Mouse (Mus musculus): Measurements from ENCODE around the gene Slc17a3. TPM values are rescaled to one million over a fixed set of nuclear protein-coding genes. Genes with fewer than 3 reads are reported as not detected.
A peak's percentile ranks its signal among the peaks of the same experiment; 100 is the strongest.

Gene Slc17a3
- under 1 TPM; 0.11 to 0.16 TPM for total RNA-seq (2021)

DNA sequence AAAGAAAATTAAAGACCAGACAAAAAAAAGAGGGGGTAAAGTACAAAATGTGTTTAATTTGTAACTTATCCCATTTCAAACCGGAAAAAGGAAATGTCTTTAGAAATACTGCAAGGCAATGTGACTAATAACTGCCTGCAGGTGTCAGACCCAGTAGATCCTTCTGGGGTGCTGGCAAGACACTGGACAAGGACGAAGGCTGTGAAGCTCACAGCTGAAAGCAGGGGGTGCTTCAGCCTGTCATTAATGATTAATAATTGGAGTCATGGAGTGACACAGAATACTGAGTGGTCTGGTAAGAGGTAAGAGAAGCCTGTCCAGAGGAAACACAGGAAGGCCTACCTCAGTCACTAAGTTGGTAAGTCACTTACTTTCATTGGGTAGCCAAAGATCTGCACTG is at the start of gene Slc17a3:
Slc17a3 (plus strand) TSS at position 127 of the 400 bp plus-strand sequence.
- intact Hi-C loops (cut with DNase I) = no loop called here
- DNase-seq (ENCODE audit: low spot score in 2 of 2) = no peak

DNA sequence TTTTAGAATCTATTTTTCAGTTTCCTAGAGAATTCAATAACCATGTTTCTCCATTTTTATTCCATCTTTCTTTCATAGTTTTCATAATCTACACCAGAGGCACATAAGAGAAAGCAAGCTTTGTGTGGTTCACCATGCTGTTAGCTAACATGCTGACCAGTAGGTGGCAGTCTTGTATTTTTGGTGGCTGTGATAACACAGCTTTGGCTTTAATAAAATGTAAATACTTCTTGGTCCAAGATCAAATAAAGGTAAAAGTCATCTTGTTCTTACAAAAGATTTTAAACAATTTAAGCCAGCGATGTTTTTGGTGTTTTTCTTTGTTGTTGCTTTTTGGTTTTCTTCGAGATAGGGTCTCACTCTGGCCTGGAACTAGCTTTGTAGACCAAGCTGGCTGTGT is 46.7 kb upstream of the Slc17a3 start:
- peak; percentile 54 to 64 for DNase-seq (ENCODE audit: low spot score in 2 of 2)
- intact Hi-C loops (cut with DNase I) = loop anchor here (2.0 to 5.0 kb wide), 3 partner anchors 92 to 525 kb away; no protein-coding TSS in a partner anchor

DNA sequence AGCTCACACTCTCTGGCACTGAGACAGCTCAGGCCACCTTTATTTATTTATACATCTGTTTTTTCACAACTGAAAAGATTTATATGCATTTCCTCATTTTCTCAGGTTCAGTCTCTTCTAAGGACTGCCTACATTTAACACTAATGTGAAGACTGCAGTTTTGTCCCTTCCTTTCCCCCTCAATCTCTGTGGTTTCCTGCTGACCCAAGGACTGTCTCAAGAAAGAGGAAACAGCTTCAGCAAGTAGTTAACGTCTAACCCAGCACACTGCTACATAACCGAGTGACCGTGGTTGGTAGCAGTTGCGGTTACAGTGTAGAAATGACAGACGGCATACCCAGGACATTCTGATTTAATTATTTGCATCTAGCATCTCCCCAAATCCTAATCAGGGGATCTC is 39.8 kb upstream of the Slc17a3 start:
- intact Hi-C loops (cut with DNase I) = no loop called here
- no peak for DNase-seq (ENCODE audit: low spot score in 2 of 2)

DNA sequence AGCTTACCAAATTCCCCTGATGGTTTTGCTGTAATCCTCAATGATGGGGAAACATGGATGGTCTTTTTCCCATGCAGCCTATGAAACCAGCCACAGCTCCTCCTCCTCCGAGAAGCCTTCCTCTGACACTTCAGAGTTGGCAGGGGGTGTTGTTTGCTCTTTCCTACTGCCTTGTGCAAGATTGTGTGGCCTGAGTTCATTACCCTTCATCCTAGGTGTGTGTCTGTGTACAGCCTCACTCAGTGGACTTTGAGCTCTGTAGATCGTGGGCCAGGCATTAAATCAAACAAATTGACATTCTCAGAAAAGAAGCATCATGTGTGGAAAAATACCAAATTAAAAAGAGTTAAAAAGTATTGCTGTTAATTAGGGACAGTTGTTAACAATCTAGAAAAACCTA is 34.7 kb upstream of the Slc17a3 start:
- no peak for DNase-seq (ENCODE audit: low spot score in 2 of 2)
- intact Hi-C loops (cut with DNase I) = no loop called here

DNA sequence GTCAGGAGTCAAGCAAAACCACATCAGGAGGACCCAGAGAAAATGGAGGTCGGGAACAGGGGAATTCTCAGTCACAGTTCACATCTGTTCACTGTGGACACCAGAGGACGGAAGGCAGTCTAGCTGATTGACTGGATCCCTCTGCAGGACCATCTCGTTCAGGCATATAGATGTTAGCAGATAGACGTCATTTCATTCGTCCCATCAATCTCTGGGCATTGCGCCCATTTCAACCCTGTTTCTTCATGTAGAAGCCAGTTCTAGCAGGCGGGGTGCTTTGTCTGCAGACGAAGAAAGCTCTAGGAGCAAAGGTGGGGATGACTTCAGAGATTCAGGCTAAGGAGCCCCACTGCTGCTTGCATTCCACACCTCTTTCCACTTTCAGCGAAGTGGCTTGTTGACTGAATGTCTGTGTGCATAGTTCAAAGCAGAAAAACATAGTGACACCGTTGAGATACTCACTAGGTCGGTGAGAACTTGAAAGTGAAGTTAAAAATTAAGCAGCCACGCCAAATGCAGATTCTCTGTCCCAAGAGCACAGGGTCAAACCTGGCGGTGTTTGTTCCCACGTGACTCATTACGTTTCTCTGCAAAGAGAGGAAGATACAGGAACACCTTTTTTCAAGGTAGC is 32.7 kb upstream of the Slc17a3 start, which contains the start of gene Slc17a2:
Slc17a2 (plus strand) TSS at position 572 of the 631 bp plus-strand sequence.
- intact Hi-C loops (cut with DNase I) = no loop called here
- no peak for DNase-seq (ENCODE audit: low spot score in 2 of 2)

DNA sequence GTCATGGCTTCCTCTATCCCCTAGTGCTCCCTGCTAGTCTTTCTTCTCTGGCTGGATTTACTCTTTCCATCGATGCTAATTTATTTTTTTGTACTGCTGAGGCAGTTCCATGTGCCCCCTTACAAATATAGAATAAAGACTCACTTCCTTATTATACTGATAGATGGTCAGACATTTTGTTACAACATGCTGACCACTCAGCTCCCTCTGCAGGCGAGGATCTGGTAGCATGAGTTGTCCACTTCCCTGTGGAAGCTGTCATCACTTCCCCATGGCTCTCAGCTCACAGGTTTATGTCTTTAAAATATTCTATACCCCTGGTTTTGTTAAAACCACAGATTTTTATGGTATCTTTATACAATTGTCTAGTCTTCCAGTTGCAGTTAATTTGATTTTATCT is 23.1 kb upstream of the Slc17a3 start:
- no peak for DNase-seq (ENCODE audit: low spot score in 2 of 2)
- intact Hi-C loops (cut with DNase I) = no loop called here

- intact Hi-C loops (cut with DNase I) = loop anchor here (10.0 kb wide), 1 partner anchor 274 kb away; no protein-coding TSS in a partner anchor
- no peak for DNase-seq (ENCODE audit: low spot score in 2 of 2)
Measured at GRCm38 (mm10) chr13:23820179-23820940, 18.9 kb upstream of the Slc17a3 start.

- intact Hi-C loops (cut with DNase I) = loop anchor here (10.0 kb wide), 1 partner anchor 273 kb away; no protein-coding TSS in a partner anchor
Measured at GRCm38 (mm10) chr13:23822213-23822612, 17.0 kb upstream of the Slc17a3 start.

DNA sequence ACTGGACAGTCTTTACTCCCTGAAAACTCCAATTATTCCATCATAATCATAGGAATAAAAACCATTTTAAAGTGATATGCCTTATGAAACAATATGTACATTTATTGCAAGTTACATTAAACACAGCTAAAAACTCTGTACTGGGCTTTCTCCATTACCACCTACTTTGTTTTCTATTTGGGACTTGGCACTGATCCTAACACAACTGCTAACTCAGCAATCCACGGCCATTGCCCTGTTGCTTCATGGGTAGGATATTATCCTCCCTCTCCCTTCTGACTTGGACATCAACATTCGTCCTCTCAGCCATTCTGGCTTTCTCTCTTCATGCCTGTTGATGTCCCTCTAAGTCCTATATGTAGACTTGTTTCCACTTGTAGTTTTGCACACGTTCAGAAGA is 12.6 kb upstream of the Slc17a3 start:
- intact Hi-C loops (cut with DNase I) = loop anchor here (10.0 kb wide), 1 partner anchor 268 kb away; no protein-coding TSS in a partner anchor
- no peak for DNase-seq (ENCODE audit: low spot score in 2 of 2)

More at GRCm38 (mm10) chr13:23822213-23822612, 17.0 kb upstream of the Slc17a3 start:
- no peak for DNase-seq (ENCODE audit: low spot score in 2 of 2)

DNA sequence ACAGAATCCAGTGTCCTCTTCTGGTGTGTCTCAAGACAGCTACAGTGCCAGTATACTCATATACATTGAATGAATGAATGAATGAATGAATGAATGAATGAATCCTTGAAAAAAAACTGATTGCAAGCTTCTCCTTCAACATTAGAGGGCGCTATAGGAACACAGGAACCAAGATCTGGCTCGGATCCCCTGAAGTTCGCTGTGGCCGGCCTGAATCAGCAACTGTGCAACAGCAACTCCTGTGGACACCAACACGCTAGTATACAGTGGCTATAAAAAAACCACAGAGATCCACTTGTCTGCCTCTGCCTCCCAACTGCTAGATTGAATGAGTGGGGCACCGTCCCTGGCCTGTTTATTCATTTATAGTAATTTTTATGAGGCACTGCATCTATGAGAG is 6.2 kb upstream of the Slc17a3 start:
- intact Hi-C loops (cut with DNase I) = loop anchor here (2.0 to 5.0 kb wide), 5 partner anchors 52 to 484 kb away; no protein-coding TSS in a partner anchor
- DNase-seq (ENCODE audit: low spot score in 2 of 2) = peak; percentile 39 to 58

GRCm38 (mm10) chr13:23834836-23835235 is 4.4 kb upstream of the Slc17a3 start:
- DNase-seq (ENCODE audit: low spot score in 2 of 2) = no peak
- intact Hi-C loops (cut with DNase I) = loop anchor here (5.0 kb wide), 3 partner anchors 182 to 482 kb away; no protein-coding TSS in a partner anchor

- DNase-seq (ENCODE audit: low spot score in 2 of 2) = no peak
- intact Hi-C loops (cut with DNase I) = no loop called here
Measured at GRCm38 (mm10) chr13:23836630-23837029, 2.6 kb upstream of the Slc17a3 start.

- intact Hi-C loops (cut with DNase I) = no loop called here
- no peak for DNase-seq (ENCODE audit: low spot score in 2 of 2)
Measured at GRCm38 (mm10) chr13:23845851-23846250, 6.6 kb downstream of the Slc17a3 start.

DNA sequence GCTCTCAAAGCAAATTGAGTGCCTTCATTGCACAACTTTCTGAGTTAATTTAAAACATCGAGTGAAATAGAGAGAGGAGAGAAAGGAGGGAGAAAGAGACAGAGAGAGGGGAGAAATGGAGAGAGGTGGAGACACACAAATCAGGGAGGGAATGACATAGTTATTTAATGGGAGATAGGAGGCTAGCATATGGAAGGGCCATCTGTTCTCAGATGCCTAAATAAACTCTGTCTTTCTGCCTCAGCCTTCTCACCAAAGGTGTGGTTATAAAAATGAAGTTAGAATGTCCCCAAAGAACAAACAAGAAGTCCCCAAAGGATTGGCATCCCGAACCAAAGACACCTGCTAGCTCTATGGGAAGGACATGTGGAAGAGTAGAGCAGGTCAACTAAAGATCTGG is 10.1 kb downstream of the Slc17a3 start:
- intact Hi-C loops (cut with DNase I) = loop anchor here (1.0 kb wide), 1 partner anchor 200 kb away; no protein-coding TSS in a partner anchor
- peak; percentile 12 to 81 for DNase-seq (ENCODE audit: low spot score in 2 of 2)

GRCm38 (mm10) chr13:23856401-23856800 is 17.2 kb downstream of the Slc17a3 start:
- peak in 1 of 2 experiments; percentile 58 for DNase-seq (ENCODE audit: low spot score in 2 of 2)
- intact Hi-C loops (cut with DNase I) = loop anchor here (5.0 kb wide), 1 partner anchor 111 kb away; no protein-coding TSS in a partner anchor

- intact Hi-C loops (cut with DNase I) = no loop called here
- no peak for DNase-seq (ENCODE audit: low spot score in 2 of 2)
Measured at GRCm38 (mm10) chr13:23861815-23862214, 22.6 kb downstream of the Slc17a3 start.

GRCm38 (mm10) chr13:23864711-23865110 is 25.5 kb downstream of the Slc17a3 start:
- intact Hi-C loops (cut with DNase I) = no loop called here
- DNase-seq (ENCODE audit: low spot score in 2 of 2) = no peak

DNA sequence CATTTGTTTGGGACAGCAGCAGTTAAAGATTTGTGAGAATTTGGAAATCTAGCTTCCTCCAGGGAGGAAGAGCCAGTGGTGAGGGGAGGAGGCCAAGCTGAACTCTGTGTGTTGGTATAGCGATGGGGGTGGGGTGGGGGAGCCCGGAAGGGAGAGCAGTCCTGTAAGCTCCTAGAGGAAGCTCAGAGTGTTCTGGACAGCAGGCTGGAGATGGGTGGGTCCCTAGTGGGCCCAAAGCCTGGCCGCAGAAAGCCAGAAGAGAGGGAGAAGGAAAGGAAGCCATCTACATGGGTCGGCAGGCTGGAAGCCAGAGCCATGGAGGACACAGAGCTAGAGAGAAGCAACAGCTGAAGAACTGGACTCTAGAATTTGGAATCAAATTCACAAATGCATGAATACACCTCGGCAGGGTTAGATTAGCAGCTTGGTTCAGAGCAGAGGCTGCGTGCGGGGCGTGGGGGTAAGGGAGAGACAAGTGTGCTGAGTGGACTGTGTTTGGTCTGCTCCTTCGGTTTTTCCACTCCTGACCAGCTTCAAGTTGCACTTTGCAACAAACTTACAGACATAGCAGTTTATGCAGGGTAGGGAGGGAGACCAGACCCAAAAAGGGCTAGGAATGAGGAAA is 27.0 kb downstream of the Slc17a3 start:
- no peak for DNase-seq (ENCODE audit: low spot score in 2 of 2)
- intact Hi-C loops (cut with DNase I) = no loop called here

DNA sequence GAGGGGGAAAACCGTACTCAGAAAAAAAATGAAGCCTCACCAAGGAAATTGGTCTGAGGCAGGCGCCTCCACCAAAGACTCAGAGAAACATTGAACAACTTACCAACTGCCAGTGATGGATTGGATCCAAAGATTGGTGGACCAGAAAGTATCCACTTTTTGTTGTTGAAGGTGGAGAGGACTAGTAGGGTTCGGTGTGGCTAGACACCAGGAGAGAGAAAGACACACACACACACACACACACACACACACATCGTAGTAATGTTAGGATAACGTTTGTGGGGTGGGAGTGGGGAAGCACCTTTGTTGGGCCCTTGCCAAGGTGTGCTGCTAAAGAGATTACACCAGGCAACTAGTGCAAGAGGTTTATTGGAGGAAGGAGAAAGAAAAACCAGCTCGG is 27.8 kb downstream of the Slc17a3 start:
- intact Hi-C loops (cut with DNase I) = no loop called here
- DNase-seq (ENCODE audit: low spot score in 2 of 2) = no peak

DNA sequence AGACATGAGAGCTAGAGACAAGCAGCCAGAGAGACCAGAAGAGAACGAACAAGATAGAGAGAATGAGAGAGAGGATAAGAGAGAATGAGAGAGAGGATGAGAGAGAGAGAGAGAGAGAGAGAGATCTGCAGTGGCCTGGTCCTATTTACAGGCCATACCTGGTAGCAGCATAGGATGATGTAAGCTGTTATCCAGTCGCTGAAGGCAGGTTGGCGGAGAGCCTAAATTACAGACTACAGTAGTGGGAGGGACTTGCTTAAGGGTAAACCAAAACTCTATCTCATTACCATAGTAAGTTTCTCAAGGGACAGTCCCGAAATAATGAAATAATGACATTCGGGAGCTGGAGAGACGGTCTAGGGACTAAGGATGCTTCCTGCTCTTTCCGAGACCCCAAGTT is 28.2 kb downstream of the Slc17a3 start, which contains the start of gene Slc17a1:
Slc17a1 (plus strand) TSS at position 346 of the 400 bp plus-strand sequence.
- intact Hi-C loops (cut with DNase I) = no loop called here
- no peak for DNase-seq (ENCODE audit: low spot score in 2 of 2)

Data from left cerebral cortex, postnatal 25 days (tissue).